Mouse (Mus musculus) yolk sac, embryonic 10.5 days (tissue): ENCODE data around the gene Slc30a3.
A peak's percentile ranks its signal among the peaks of the same experiment; 100 is the strongest.

Source experiments
- DNase-seq: peaks from one replicate; pipeline ENCODE4 v3.0.0-alpha.2; 2017; ENCODE audit warnings: low spot score

Slc30a3 gene

DNA sequence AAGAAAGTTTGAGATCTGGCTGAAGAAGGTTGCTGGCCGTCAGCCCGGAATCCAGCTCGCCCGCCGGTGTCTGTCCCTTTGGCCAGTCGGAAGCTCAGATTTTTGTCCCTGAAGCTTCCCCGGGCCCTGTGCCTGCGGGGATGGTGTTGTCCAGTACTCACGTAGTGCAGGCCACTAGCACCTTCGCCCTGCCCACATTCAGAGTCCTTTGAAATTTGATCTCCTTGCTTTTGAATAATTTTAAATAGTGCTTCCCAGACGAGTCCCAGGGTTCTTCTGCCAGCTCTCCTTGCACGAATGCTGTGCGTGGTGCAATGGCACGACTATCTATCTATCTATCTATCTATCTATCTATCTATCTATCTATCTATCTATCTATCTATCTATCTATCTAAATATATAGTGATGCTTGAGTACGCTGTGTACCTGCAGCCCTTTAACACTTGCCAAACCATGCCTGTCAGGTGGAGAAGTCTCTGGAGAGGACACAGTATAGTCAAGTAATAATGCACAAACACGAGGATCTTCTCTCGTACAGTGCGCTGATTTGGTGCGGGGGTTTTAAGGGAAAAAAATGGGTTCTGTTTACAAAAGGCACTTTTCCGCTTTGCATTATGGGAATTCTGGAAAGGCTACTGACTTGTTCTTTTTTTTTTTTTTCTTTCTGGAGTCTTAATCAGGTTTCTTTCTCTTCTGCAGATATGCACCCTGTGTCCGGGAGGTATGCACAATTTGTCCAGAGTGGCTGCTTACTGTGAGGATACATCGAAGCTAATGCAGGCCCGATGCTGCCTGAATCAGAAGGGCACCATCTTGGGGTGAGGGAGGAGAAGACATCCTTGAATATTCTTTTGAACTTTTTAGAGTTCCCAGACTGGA is 59.0 kb downstream of the Slc30a3 start, which contains the start of gene Slc5a6:
Gene Slc5a6, minus strand, starts transcription at position 162 of the 879 bp plus-strand sequence.
- peak; percentile 67 for DNase-seq

DNA sequence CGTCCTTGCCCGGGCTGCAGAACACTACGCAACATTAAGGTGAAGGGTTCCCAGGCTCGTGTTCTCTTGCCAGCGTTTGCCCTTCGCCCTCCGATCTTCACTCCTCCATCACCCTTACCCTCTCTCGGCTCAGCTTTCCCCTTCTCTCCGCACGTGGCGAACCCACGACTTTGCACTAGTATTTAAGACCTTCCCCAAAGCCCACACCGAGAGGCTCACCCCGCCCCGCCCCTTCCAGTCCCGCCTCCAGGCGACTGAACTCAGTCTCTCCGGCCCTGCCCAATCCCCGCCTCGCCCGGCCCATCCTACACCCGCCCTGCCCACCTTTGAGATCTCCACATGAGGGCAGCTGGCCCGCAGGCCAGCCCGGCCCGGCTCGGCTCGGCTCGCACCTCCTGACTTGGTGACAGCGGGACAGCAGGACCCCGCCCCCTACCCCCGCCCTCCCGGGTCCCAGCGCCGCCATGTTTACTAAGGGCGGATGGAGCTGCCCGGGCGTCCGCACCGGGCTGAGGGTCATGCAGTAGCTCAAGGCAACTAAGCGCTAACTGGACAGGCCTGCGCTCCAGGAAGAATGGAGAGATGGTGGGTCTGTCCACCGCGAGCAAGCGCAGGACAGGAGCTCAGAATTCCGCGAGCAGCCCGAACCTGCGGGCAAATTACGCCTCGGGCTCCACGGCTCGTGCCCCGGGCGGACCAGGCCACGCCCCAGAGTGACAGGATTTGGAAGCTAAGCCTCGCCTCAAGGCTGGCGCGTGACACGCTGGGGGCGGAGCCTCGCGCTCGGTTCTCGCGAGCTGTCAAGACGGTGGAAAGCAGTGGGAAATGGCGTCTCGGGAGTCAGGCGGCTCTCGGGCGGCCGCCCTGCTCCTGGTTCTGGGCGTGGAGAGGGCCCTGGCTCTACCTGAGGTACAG is 59.9 kb downstream of the Slc30a3 start, which contains the start of gene Atraid:
Gene Atraid, plus strand, starts transcription at position 465 of the 915 bp plus-strand sequence.
- peak; percentile 99 for DNase-seq

DNA sequence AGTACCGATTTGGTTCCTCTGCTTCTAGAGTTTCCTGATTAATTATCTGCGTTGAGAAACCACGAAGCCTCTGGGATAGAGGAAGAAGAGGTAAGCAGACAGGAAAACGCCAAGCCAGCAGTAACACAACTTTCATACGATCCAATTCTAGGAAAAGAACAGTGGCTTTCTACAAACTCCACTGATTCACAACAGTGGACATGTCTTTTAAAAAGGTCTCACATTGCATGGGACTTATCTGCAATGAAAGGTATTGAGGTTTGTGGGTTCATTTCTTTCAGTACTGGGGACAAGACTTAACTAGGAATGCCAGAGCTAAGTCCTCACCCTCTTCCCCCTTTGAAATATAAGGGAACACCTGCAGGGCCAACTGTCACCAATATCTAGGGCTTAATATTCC is 61.0 kb downstream of the Slc30a3 start:
- DNase-seq, result no peak

- DNase-seq, result no peak
These were observed 61.6 kb downstream of the Slc30a3 start for GRCm38 (mm10) chr5:31046416-31046815.

- DNase-seq, result peak; percentile 26
These were observed 69.7 kb downstream of the Slc30a3 start for GRCm38 (mm10) chr5:31038171-31038845.

DNA sequence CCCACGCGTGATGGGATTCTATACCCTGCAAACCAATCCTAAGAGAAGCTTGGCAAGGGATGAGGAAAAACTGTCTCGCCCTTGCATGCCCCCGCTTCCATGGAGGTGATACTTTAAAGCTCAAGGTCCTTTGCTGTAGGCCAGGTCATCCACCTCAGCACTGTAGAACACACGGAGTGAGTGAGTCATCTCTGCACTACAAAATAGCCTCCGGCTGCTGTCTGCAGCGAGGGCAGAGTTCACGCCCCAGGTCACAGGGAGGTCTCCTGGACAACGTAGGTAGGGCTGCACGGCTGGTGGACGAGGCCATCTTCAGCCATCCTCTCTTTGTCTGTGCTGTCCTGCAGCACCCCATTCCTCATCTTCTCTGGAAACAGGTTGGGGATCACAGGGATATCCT is 71.5 kb downstream of the Slc30a3 start:
- peak; percentile 76 for DNase-seq
